Mouse (Mus musculus) thymus, postnatal 36 days (tissue): ENCODE data around the gene Ddc.

Source experiments
- DNase-seq, 2 experiments: peaks; one replicate each; pipeline ENCODE4 v3.0.0; 2022; ENCODE audit warnings: mixed read lengths in 2 of 2

Ddc gene

GRCm38 (mm10) chr11:11905518-11905917 is 7.6 kb upstream of the Ddc start:
- no peak for DNase-seq

DNA sequence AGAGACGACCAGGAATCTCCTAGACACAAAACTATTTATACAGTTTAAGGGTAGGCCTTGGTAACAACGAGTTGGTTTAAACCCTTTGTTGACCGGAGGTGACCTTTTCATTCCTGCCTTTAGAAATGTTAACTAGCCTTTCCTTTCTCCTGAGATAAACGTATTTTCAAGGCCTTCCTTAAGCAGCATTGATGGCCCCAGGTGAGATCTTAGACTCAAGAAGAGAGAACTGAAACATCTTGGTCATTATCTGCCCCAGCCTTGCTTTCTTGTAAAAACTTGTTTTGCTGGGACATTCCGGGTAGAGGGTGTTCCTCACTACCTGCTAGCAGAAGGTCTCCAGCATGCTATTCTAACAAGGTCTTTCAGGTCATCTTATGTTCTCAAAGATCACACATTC is 7.1 kb upstream of the Ddc start:
- no peak for DNase-seq

GRCm38 (mm10) chr11:11901509-11901908 is 3.6 kb upstream of the Ddc start:
- no peak for DNase-seq

DNA sequence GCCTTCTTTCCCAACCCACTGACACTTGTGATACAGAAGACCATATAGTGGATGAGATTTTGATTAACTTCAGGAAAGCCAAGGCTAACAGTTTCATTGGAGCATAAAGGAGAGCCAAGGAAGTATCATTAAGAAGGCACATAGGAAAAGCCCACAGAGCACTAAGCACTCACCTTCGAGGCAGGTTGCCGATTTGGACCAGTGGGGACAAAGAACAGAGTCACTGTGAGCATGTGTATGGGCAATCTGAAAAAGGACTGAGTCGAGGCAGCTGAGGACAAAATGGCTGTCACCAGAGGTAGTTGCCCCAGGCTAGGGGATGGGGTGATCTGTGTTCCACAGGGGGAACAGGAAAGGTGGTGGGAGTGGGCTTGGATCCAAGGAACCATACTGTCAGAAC is 552 bp upstream of the Ddc start:
- no peak for DNase-seq

DNA sequence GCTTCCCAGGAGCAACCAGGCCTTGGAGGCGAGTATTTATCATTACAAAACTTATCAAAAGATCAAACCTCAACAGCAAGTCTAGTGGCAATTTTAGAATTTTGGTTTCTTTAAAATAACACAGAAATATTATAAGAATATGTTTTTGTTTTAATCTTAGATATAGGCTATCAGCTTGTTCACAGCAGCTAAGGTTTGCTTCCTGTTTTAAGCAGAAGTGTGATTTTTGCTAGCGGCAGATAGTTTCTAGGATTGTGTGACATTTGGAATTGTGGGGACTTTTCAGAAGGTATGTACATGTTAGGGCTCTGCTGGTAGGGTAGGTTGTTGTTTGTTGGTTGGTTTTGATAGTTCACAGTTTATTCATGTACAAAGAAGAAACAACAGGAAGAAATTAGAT is 2.5 kb downstream of the Ddc start:
- DNase-seq, result no peak

DNA sequence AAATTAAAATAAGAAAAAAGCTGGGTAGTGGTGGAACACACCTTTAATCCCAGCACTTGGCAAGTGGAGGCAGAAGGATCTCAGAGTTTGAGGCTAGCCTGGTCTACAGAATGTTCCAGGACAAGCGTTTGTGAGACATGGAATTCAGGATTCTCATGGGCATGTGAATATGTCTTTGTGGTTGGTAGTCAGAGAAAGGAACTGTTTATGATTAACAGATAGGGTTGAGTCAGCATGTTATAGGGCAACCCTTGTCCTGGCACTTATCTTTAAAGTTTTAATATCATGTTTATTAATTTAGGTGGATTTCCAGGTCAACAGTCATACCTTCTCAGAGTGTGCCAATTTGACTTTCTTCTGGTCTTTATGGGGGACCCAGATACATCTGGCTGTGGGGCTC is 4.2 kb downstream of the Ddc start:
- no peak for DNase-seq

- DNase-seq, result no peak
Observed at GRCm38 (mm10) chr11:11892993-11893602, 4.8 kb downstream of the Ddc start.

DNA sequence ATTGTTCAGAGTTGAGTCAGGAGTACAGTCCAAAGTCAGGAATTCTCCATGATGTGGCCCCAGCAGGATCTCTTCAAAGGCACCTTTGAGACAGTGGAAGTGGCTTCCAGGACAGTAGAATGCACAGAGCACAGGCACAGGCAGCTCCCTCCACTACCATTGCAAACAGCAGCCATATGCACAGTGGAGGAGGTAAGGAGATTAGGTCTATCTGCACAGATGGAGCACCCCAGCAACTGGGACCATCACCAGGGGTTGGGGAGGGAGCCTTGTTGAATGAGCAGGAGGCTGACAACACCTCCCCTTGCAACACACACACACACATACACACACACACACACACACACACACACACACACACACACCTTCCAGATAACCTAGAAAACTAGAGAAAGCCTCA is 6.1 kb downstream of the Ddc start:
- DNase-seq, result no peak

- no peak for DNase-seq
Observed at GRCm38 (mm10) chr11:11890139-11890741, 7.7 kb downstream of the Ddc start.

DNA sequence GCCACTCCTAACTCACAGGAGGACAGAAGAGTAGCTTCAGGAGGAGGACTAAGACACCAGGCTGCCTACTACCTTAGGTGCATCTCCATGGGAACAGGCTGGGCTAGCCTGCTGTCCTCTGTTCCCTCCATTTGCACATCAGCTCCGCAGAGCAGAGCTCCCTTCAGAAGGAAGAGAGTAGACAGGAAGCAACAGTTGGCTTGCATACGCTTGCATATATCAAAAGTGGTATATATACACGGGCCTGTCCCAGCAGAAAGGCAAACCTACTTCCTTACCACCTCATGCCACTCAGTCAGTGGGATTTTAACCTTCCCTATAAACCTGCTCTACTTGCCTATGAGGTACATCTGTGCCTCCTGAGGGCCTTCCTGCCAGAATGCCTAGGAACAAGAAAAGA is 9.2 kb downstream of the Ddc start:
- DNase-seq, result no peak

DNA sequence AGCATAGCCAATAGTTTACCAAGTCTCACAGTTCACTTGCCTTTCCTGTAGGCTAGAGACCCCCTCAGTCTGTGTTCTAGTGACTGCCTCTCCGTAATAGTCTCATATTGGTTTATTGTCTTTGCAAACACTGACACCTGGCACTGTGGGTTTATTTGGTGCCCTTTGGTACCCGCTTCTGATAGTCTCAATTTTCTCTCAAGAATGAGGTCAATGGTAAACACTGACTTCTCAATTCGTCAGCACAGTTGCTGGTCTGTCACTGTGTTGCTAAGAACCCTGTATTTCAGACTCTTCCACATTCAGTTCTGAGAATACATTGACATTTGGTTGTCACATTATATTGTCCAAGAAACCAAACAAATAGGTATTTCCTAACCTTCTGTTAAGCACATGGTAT is 9.9 kb downstream of the Ddc start:
- DNase-seq, result no peak

DNA sequence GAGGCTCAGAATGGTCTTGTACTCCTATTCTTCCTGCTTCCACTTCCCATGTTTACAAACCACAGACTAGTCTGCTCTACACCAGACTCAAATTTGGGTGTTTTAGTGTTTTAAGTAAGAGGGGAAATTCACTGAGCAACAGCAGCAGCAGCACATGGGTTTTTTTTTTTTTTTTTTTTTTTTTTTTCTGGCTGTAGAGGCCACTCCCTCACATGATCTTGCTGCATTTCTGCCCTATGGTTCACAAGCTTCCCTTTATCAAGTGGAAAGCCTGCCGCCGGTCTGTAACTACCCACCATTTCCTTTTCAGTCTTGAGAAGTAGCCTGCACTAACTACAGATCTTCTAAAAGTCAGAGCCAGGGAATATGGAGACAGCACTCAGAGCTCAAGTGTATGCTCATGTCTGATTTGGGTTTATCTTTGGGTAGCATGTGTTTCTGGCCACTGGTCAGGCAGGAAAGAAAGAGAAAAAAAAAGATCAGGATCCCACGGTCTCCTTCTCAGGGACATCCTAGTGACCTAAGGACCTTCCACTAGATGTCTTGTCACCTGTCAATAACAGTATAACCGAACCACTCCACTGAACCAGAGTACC is 11.4 kb downstream of the Ddc start:
- no peak for DNase-seq

DNA sequence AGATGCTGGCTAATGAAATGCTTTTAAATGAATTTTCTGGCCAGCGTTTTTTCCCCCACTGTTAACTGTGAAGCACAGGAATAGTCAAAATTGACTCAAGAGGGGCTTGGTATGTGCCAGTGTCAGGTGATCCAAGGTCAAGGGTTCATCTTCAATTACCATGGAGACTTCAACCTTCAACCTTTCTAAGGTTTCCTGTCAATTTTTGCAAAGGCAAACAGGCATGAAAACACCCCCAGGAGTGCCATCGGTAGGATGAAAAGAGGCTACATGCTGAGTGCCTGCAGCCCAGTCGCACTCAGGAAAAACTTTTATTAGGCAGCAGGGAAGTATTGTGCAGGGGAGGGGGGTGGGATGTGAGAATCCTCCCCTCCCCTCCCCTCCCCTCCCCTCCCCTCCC is 12.0 kb downstream of the Ddc start:
- DNase-seq, result no peak

DNA sequence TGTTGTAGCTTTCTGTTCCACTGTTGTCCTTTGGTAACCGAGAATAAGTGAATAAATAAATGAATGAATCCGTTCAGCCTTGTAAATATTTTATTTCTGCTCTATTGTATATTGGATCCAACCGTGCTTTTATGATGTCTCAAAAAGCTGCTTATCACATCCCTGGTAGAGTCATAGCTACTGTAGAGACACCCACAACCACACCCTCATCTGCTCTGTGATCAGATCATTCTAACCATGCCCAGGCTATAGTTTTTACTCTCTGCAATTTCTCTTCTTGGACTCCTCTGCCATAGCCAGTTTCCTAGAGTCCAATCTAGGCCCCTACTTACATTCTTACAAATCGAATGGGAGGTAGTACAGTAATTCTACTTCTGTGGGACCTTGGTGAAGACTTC is 12.7 kb downstream of the Ddc start:
- DNase-seq, result no peak

DNA sequence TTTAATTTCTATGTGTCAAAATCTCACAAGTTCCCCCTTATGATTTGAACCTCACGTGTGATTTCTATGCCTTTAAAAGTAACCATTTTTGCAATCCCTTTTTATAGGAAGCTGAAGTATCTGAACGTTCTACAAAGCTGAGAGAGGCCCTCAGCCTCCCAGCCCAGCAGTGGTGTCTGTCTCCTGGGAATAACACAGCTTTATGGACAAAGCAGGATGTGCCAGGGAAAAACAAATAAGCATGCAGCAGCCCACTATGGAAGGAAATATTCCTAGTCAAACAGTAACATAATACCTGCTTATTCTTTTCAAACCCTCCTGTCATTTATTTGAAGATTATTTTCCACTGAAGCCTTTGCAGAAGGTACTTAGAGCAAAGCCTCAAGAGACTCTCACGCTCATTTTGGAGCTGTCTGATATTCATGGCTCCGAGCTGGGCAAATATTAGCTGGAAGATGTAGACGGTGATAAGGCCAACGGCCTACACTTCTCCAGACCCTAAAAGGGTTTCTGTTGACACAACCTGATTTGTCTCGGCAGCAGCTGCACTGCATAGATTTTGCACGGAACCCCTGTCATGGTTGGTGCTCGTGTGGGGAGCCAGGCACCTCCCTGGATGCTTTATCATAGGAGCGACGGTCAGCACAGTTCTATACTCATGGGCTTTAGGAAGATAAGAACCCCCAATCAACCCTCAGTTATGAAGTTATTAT is 13.3 kb downstream of the Ddc start:
- DNase-seq, result no peak

DNA sequence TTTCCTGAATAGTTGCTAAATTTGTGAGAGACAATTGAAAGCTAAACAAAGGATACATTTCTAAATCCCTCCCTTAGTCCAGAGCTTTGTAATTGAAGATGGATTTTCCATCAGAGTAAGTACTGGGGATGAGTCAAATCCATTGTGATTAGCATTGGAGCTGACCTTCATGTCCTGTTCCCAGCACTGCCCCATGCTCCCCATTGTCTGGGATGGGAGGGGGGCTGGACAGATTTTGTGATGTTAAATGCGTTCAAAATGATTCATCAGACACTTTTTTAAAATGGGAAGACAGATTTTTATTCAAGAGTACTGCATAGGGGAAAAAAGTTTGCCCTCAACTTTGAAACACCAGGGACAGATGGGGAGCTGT is 16.2 kb downstream of the Ddc start:
- DNase-seq, result no peak

GRCm38 (mm10) chr11:11881026-11881782 is 16.7 kb downstream of the Ddc start:
- DNase-seq, result no peak

- no peak for DNase-seq
Observed at GRCm38 (mm10) chr11:11880351-11880750, 17.6 kb downstream of the Ddc start.

GRCm38 (mm10) chr11:11879699-11880002 is 18.3 kb downstream of the Ddc start:
- DNase-seq, result no peak

DNA sequence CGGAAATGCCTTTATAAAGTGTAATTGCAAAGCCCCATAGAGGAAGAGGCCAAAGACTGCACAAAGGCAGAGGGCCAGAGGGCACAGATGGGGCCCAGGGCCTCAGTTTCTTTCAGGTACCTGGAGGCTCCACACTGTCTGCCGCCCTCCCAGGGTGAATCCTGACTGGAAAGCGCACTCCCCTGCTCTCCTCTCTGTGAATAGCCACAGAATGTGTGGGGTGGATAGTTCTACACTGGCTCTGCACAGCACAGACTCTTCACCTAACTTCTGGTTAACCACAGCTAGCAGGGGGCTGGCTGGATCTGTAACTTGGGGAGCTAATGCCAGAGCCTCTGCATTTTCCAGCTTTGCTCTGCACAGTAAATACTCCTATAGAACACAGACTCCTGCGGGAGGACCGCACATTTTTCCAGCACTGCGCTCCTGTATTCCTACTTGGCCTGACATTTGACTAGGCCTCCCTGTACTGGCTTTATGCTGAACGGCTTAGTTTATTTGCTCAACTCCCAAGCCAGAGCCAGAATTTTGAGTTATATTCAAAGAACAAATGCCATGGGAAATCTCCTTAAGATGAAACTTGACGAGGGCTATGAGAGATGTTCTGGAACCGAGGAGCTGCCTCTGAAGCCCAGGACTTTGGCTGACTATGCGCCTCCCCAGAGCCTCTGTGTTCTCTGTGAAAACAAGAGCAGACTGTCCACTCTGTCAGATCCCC is 18.8 kb downstream of the Ddc start:
- peak in 1 of 2 experiments; percentile 15 for DNase-seq

DNA sequence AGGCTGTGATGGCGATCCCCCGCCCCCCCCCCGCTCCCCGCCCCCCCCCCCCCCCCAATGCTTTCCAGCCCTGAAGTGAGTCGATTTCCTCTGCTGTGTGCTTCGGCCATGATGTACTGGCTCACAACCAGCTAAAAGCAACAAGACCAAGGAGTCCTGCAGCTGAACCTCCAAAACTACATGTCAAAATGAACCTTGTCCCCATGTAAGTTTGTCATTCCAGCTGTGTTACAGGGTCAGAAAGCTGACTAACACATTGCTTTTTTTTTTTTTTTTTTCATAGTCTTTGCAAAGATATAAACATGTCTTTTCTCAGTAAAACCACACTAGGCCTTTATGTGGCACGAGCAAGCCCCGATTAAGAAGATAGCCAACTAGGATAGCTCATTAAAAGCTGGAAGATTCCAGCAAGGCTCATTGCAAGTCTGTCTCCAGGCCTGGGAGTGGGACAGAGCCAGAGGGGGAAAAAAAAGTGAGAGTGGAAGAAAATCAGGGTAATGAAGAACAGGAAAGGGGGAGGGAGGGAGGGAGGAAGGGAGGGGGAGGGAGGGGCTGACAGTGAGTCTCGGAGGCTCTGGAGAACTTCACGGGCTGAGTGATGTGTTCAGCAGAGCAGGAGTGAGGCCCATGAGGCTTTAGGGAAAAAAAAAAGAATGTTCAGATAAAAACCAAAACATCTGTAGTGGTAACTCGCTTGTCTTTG is 19.5 kb downstream of the Ddc start:
- peak; percentile 10 to 19 for DNase-seq

DNA sequence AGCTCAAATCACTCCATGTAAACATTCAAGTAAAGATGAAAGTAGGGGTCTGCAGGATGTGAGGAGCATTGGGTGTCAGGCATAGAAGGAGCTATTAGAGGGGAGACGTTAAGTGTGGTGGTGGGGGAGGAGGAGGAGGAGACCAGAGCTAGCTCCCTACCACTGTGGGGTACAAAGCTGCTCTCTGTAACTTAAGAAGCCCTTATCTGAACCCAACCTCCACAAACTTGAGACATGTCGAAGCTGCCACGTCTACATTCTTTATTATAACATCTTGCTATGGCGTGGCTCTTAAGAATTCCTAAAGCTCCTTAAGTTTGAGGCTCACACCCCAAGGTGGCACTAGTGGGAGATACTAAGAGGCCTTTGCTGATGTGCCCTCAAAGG is 20.1 kb downstream of the Ddc start:
- no peak for DNase-seq
